Mouse (Mus musculus): ENCODE measurements around the gene Pald1.
A peak's percentile ranks its signal among the peaks of the same experiment; 100 is the strongest.

DNA sequence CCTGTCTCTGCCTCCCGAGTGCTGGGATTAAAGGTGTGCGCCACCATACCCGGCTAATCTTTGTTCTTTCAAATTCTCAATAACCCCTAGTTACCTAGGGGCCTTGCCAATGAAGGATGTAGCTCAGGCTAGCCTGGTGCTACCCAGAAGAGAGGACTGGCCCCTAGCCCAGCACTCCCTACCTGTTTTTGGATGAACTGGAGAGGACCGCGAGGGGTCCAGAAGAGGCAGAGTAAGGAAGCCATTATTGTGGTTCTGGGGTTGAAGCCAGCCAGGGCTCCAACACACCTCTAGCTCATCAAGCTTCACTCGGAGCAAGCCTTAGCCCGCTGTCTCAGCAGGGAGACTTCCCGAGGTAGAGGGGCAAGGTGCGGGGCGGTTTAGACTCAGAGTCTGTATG is 34.3 kb upstream of the Pald1 start, which contains the start of gene Nodal:
- peak; percentile 3; the same call in 1 of the 2 replicates for TF ChIP-seq CTCF (IDR thresholded peaks at IDR 0.05; ENCODE audit: low read depth)
- no peak for TF ChIP-seq EP300 (IDR thresholded peaks at IDR 0.05; ENCODE audit: low read depth)
